Mouse (Mus musculus) heart, adult 2 months (tissue): ENCODE measurements at regions not wholly inside any gene's neighbourhood (a gene's known extent, or its start where the extent isn't known, plus 50 kb on each side); places are given as distances from the start of the nearest gene placed in this dataset.

Source experiments
- DNase-seq, 2 experiments: peaks; one replicate each; pipeline ENCODE4 v3.0.0; 2021
- H3K27ac ChIP-seq: fragments of 200-600 bp; 2 replicates; pipeline ENCODE4 v1.8.1; 2022
- H3K27me3 ChIP-seq: fragments of 200-500 bp; 2 replicates; pipeline ENCODE4 v1.6.1; 2012; ENCODE audit warnings: mild to moderate bottlenecking, low read length, inconsistent platforms, mixed read lengths; ENCODE audit not compliant: control insufficient read depth, insufficient read depth
- H3K36me3 ChIP-seq: fragments of 200-500 bp; 2 replicates; pipeline ENCODE4 v1.6.1; 2012; ENCODE audit warnings: low read length, inconsistent platforms; ENCODE audit not compliant: control insufficient read depth, insufficient read depth
- H3K4me1 ChIP-seq: fragments of 200-500 bp; 2 replicates; pipeline ENCODE4 v1.6.1; 2011; ENCODE audit warnings: low read length; ENCODE audit not compliant: control insufficient read depth, insufficient read depth
- H3K4me3 ChIP-seq: fragments of 200-600 bp; 2 replicates; pipeline ENCODE4 v1.8.1; 2022
- H3K79me2 ChIP-seq: fragments of 200-500 bp; replicated peaks from 2 replicates; pipeline ENCODE4 v1.6.1; 2012; ENCODE audit warnings: mild to moderate bottlenecking, inconsistent platforms, low read length, moderate library complexity, mixed read lengths; ENCODE audit not compliant: control insufficient read depth, insufficient read depth
- H3K9ac ChIP-seq: fragments of 200-500 bp; 2 replicates; pipeline ENCODE4 v1.6.1; 2012; ENCODE audit warnings: low read depth, mild to moderate bottlenecking, control low read depth, inconsistent platforms, low read length, mixed read lengths
- CTCF ChIP-seq: fragments of 200-600 bp; IDR thresholded peaks from 2 replicates; pipeline ENCODE4 v1.8.1; 2022; ENCODE audit warnings: antibody characterized with exemption, mild to moderate bottlenecking, moderate library complexity
- EP300 ChIP-seq: fragments of 200-500 bp; IDR thresholded peaks from 2 replicates; pipeline ENCODE4 v1.6.1; 2011; ENCODE audit warnings: low read depth, low read length, control low read depth; ENCODE audit not compliant: insufficient read depth
- POLR2A ChIP-seq: fragments of 200-500 bp; IDR thresholded peaks from 2 replicates; pipeline ENCODE4 v1.6.1; 2011; ENCODE audit warnings: mild to moderate bottlenecking, low read depth, low read length, control low read depth; ENCODE audit not compliant: insufficient read depth
- WGBS: fragments of 180-500 bp; shearing (Covaris S2); methylation state at CpG from one replicate; pipeline ENCODE4 v1.1.7; 2018; 5-methylcytosine and 5-hydroxymethylcytosine counted together
- intact Hi-C: fragments of 180-260 bp; cut with DNase I; formaldehyde crosslinking; loops from one replicate; pipeline ENCODE4 v1.15.1; 2025

DNA sequence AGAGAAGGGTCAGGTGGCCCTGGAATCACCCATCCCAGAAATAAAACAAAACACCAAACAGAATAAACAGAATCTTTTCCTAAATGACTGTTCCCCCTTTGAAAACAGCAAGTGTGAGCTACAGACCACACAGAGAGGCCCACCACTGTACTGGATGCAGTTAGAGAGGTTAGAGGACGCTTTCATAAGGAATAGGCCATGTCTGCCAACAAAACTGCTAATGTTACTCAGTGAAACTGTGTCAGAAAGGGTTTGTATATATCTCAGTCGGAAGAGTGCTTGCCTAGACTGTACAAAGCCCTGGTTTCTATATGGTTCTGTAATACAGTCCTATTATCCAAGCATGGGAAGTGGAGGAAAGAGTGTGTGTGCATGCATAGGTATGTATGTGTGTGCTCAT lies 71.8 kb upstream of the Vangl1 start:
- Histone ChIP-seq H3K9ac (no peak overlapping the region), H3K36me3 (no peaks in the 10 kb centered on the region), H3K27me3 (no peaks in the 10 kb centered on the region), H3K4me3 (no peak overlapping the region), H3K4me1 (peaks cover 6% of the 10 kb centered on the region; the same call in 1 of the 2 replicates), H3K79me2 (no peaks in the 10 kb centered on the region), H3K27ac (no peak overlapping the region)
- no peak for TF ChIP-seq EP300
- no peak for TF ChIP-seq CTCF
- no peak for TF ChIP-seq POLR2A
- no peak for DNase-seq
- WGBS = 88% methylated on average over 2 of the region's 2 CpGs
- intact Hi-C loops = no loop called here

DNA sequence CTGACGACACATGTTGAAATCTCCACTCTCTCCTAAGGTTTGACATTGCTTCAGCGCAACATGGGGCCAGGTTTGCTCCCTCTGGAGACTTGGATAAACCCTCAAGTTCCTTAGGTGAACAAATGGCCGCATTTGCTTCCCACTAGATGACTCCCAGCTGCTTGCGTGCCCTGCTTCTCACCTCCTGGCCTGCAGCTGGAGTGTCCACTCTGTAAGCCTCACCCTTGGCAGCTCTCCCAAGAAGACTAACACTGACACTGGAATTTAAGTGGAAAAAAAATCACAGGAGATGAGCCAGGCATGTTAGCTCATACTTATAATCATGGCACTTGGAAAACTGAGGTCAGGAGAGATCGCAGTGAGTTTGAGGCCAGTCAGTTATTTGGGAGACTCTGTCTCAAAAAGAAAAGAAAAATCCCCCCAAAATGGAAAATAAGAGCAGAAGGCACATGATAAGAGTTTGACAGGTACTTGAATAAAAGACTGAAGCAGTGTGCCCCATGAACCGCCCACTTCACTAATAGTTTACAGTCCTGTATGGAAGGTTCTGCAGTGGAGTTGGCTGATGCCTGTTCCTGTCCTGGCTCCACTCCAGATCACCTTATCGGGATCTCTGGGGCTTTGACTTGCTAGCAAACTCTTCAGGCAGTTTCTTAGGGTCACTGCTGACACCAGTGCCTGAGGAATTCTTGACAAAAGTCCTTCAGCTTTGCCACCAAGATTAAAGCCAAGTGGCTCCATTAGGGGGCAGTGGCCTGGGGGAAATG lies 70.9 kb upstream of the Vangl1 start:
- no peak overlapping the region for H3K27ac ChIP-seq

DNA sequence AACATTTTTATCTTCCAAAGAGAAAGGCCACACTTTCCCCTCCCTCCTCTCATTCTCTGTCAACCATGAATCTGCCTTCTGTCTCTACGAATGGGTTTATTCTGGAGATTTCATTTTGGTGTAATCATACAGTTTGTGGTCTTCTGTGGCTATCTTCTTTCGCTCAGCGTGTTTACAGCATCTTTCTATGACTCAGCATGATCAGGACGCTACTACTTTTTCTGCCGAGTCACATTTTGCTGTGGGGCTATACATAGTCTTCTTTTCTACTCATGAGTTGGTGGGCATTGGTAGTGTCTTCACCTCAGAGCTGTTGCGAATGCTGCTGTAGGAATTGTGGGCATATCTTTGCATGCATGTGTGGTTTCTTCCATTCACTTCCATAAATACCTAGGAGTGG lies 66.3 kb upstream of the Vangl1 start:
- H3K79me2 ChIP-seq = no peaks in the 10 kb centered on the region
- WGBS = 89% methylated on average over 6 of the region's 6 CpGs
- intact Hi-C loops = no loop called here
- TF ChIP-seq POLR2A = no peak
- TF ChIP-seq EP300 = no peak
- no peak for TF ChIP-seq CTCF
- peaks cover 3% of the 10 kb centered on the region; the same call in 1 of the 2 replicates for H3K4me1 ChIP-seq
- DNase-seq = no peak
- no peak overlapping the region for H3K9ac ChIP-seq
- H3K4me3 ChIP-seq = no peak overlapping the region
- no peaks in the 10 kb centered on the region for H3K27me3 ChIP-seq
- no peaks in the 10 kb centered on the region for H3K36me3 ChIP-seq
- no peak overlapping the region for H3K27ac ChIP-seq

More for the DNA sequence above, 70.9 kb upstream of the Vangl1 start:
- WGBS = 48% methylated on average over 7 of the region's 7 CpGs
- no peaks in the 10 kb centered on the region for H3K27me3 ChIP-seq
- no peaks in the 10 kb centered on the region for H3K79me2 ChIP-seq
- no peak overlapping the region for H3K4me3 ChIP-seq
- H3K4me1 ChIP-seq = peaks cover 6% of the 10 kb centered on the region; the same call in 1 of the 2 replicates
- intact Hi-C loops = no loop called here
- no peak overlapping the region for H3K9ac ChIP-seq
- peak; percentile 52 to 67 for DNase-seq
- no peaks in the 10 kb centered on the region for H3K36me3 ChIP-seq
- TF ChIP-seq POLR2A (no peak), EP300 (0 out of 2 replicates have a peak, but pooled peaks have one; percentile 27), CTCF (no peak)

DNA sequence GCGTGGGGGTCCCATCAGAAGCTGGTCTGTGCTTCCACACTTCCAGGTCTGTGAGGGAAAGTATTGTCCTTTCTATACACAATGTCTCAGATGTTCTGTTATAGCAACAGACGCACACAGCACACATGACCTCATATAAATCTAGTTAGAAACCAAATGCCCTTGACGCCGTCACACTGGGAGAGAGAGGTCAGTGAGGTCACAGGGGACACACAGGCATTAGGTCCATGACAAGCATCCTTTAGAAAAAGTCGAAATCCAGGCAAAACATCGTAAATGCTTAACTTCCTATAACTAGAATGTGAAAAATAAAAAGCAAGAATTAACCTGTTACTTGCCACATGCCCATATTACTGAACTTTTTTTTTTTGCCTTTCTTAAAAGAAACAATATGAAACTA lies 65.8 kb upstream of the Vangl1 start:
- Histone ChIP-seq H3K27me3 (no peaks in the 10 kb centered on the region), H3K36me3 (no peaks in the 10 kb centered on the region), H3K4me3 (no peak overlapping the region), H3K9ac (no peak overlapping the region), H3K4me1 (peaks cover 2% of the 10 kb centered on the region; the same call in 1 of the 2 replicates), H3K79me2 (no peaks in the 10 kb centered on the region), H3K27ac (no peak overlapping the region)
- 77% methylated on average over 6 of the region's 6 CpGs for WGBS
- intact Hi-C loops = no loop called here
- DNase-seq = no peak
- no peak for TF ChIP-seq POLR2A
- TF ChIP-seq EP300 = no peak
- no peak for TF ChIP-seq CTCF

DNA sequence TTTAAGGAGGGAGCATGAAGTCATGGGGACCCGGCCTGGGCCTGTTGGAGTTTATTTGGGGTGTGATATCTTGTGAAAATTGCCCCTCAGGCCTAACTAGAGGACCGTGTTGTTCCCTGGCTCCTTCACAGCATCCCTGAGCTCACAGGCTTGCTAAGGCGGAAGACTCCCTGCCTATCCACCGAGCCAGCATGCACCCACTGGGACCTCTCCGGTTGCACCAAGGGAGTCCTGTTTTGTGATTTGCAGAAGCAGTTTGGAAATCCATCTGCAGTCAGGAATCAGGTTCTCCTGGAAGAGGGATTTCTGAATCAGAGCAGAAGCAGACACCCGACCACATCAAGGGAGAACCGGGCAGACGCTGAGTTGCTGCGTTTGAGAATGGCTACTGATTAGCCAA lies 61.6 kb upstream of the Vangl1 start:
- intact Hi-C loops = no loop called here
- no peak overlapping the region for H3K9ac ChIP-seq
- no peaks in the 10 kb centered on the region for H3K27me3 ChIP-seq
- no peaks in the 10 kb centered on the region for H3K36me3 ChIP-seq
- H3K4me3 ChIP-seq = no peak overlapping the region
- WGBS = 81% methylated on average over 9 of the region's 9 CpGs
- DNase-seq = no peak
- H3K4me1 ChIP-seq = no peaks in the 10 kb centered on the region; the same call in 1 of the 2 replicates
- no peaks in the 10 kb centered on the region for H3K79me2 ChIP-seq
- no peak overlapping the region for H3K27ac ChIP-seq
- no peak for TF ChIP-seq CTCF
- no peak for TF ChIP-seq EP300
- TF ChIP-seq POLR2A = no peak

DNA sequence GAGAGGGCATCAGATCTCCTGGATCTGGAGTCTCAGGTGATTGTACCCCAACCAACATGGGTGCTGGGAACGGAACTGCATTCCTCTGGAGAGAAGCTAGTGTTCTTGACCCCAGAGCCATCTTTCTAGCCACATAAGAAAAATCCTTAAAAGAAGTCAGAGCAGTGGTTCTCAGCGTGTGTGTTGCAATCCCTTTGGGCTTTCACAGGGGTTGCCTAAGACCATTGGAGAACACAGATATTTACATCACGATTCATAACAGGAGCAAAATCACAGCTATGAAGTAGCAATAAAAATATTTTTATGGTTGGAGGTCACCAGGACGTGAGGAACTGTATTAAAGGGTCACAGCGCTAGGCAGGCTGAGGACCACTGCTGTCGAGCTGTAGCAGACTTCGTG lies 60.7 kb upstream of the Vangl1 start:
- TF ChIP-seq EP300 = no peak
- no peak for TF ChIP-seq POLR2A
- no peak for TF ChIP-seq CTCF

More for the DNA sequence above, 60.7 kb upstream of the Vangl1 start:
- no peak for DNase-seq
- H3K4me3 ChIP-seq = no peak overlapping the region
- no peaks in the 10 kb centered on the region for H3K36me3 ChIP-seq
- intact Hi-C loops = no loop called here
- 80% methylated on average over 7 of the region's 7 CpGs for WGBS
- no peaks in the 10 kb centered on the region; the same call in 1 of the 2 replicates for H3K4me1 ChIP-seq
- no peak overlapping the region for H3K27ac ChIP-seq
- no peak overlapping the region for H3K9ac ChIP-seq
- no peaks in the 10 kb centered on the region for H3K27me3 ChIP-seq
- H3K79me2 ChIP-seq = no peaks in the 10 kb centered on the region
